Mouse (Mus musculus): Measurements from ENCODE around the gene Ppa1. TPM values are rescaled to one million over a fixed set of nuclear protein-coding genes. Genes with fewer than 3 reads are reported as not detected.
A peak's percentile ranks its signal among the peaks of the same experiment; 100 is the strongest.
"Not testable (repeated sequence)": the region's sequence is repeated elsewhere in the genome, so short reads cannot be mapped to it uniquely, and the experiment has no call there.

Ppa1 gene
- total RNA-seq (2021): 100 to 1,000 TPM; 126 to 138 TPM

DNA sequence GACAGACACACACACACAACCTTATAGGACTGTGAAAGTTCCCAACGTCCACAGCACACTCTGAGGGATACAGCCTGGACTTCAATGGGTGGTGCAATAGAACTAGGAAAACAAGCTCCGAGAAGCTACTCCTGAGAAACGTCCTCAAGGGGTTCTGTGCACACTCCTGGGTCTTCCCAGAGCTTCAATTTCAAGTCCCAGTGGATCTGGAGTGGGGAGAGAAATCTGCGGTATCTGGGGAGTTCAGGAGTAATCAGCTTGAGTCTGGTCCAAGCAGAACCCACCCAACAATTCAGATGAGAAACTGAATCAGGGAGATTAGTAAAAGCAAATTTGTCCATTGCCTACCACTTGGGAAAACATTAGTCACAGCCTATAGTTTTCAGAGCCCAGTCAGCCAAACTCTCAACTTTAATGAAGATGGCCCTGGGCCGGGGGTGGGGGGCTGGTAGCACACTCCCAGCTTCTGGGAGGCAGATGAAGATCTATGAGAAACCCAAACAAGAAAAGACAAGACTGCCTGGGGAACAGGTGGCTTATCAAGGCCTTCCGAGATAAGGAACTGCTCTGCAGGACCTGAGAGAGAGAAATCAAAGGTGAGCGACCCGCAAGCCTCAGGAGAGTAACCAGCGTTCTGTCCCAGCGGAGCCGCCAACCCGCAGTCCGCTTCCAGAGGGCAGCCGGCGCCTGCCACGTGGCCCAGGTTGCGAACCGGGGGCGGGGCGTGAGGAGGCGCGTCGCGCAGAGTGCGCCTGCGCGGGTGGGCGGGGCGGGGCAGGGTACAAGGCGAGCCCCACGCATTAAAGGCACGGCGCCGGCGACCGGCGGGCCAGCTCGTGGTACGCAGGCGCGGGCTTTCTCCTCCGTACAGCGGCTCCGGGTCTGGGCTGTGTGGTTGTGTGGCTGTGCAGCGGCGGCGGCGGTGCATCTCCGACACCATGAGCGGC, at the start of gene Ppa1:
Ppa1 (plus strand) TSS at position 763 of the 947 bp plus-strand sequence.
- intact Hi-C loops (cut with DNase I): no loop called here
- peak; percentile 92 for DNase-seq

DNA sequence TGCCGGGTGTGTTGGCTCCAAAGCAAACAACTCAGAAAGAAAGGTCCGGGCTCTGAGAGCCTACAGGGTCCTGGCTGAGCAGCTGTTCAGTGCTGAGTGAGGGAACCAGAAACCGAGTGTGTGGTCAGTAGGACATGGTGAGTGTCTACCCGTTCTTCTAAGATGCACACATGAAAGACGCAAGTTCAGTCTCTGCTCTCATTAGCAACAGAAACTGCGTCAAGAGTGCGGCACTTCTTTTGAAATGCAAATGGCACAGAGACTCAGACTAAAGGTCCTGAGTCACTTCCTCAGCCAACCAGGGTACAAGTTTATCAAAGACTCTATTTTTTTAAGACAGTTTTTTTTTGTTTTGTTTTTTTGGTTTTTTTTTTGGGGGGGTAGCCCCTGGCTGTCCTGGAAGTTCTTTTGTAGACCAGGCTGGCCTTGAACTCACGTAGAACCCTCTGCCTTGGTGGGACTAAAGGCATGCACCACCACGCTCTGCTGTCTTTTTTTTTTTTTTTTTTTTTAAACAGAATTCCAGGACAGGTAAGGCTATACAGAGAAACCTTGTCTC, 48.7 kb upstream of the Ppa1 start:
- DNase-seq: no peak
- intact Hi-C loops (cut with DNase I): loop anchor here (5.0 kb wide), 1 partner anchor 107 kb away; no protein-coding TSS in a partner anchor

GRCm38 (mm10) chr10:61602283-61603033, 45.9 kb upstream of the Ppa1 start:
- peak; percentile 81 for DNase-seq
- intact Hi-C loops (cut with DNase I): loop anchor here (5.0 kb wide), 1 partner anchor 110 kb away; no protein-coding TSS in a partner anchor

DNA sequence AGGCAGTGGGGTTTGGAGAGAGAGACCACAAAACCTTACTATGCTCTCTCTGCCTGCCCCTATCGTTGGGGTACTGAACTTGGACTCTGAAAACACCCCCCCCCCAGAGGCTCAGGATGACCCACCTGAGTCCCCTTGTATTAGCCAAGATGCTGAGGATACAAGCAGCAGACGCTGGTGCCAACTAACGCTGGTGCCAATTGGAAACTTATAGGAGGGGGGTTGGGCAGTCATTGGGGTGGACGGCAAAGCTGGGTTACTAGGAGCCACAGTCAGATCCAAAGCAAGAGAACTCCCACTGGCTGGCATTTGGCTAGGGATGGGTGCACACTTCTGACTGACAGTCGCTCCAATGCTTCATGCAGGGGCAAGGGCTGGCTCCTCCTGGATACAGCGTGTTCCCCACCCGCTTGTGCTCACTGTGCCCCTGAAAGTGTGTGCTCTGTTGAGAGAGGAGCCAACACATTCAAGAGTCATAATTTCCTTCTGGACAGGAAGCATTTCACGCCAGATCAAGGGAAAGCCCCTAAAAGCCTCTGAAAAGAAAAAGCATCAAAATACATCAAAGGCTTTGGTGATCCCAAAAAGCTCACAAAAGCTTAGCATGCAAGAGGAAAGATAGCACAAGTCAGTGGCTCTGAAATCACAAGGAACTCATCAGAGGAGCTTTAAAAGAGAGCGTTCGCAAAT, 43.8 kb upstream of the Ppa1 start:
- intact Hi-C loops (cut with DNase I): loop anchor here (5.0 kb wide), 2 partner anchors 53 to 112 kb away; no protein-coding TSS in a partner anchor
- peak; percentile 34 for DNase-seq

GRCm38 (mm10) chr10:61605381-61605780, 43.0 kb upstream of the Ppa1 start:
- not testable (repeated sequence) for DNase-seq
- intact Hi-C loops (cut with DNase I): loop anchor here (5.0 kb wide), 1 partner anchor 52 kb away; no protein-coding TSS in a partner anchor

GRCm38 (mm10) chr10:61605851-61606250, 42.5 kb upstream of the Ppa1 start:
- DNase-seq: peak; percentile 61
- intact Hi-C loops (cut with DNase I): loop anchor here (5.0 kb wide), 1 partner anchor 51 kb away; no protein-coding TSS in a partner anchor

DNA sequence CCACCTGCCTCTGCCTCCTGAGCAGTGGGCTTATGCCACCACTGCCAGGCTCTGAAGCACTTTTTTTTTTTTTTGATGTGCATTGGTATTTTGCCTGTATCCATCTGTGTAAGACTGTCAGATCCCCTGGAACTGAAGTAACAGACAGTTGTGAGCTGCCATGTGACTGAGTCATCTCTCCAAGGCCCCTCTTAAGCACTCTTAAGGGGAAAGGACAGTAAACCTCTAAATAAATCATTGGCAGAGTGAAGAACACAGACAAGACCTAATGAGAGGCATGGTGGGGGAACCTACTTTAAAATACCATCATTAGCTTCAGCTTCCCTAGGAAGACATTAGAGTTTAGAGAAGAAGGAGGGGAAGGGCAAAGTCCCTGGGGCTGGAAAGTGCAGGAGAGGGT, 40.1 kb upstream of the Ppa1 start:
- intact Hi-C loops (cut with DNase I): loop anchor here (5.0 kb wide), 1 partner anchor 49 kb away; no protein-coding TSS in a partner anchor
- no peak for DNase-seq

- DNase-seq: no peak
- intact Hi-C loops (cut with DNase I): no loop called here
These were observed 37.6 kb upstream of the Ppa1 start for GRCm38 (mm10) chr10:61610650-61611235.

DNA sequence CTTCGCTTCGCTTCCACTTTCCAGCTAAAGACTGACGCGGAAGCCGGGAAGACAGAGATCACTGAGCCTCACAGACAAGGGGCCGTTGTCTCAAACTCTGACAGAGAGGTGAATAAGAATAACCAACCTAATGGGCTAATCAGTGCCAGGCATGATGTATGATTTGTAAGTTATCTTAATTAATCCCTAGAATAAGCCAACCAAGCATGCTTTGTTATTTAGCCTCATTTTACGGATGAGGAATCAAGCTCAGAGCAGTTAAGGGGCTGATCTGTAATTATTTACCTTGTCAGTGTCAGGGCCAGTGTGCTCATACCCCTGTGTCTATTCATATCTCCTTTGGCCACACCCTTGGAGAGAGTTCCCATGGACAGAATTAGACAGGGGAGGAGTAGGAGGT, 34.0 kb upstream of the Ppa1 start:
- no peak for DNase-seq
- intact Hi-C loops (cut with DNase I): no loop called here

- intact Hi-C loops (cut with DNase I): no loop called here
- no peak for DNase-seq
These were observed 29.8 kb upstream of the Ppa1 start for GRCm38 (mm10) chr10:61618528-61618927.

GRCm38 (mm10) chr10:61621681-61622080, 26.7 kb upstream of the Ppa1 start:
- no peak for DNase-seq
- intact Hi-C loops (cut with DNase I): no loop called here

GRCm38 (mm10) chr10:61623874-61624273, 24.5 kb upstream of the Ppa1 start:
- intact Hi-C loops (cut with DNase I); DNase-seq: not testable (repeated sequence)

DNA sequence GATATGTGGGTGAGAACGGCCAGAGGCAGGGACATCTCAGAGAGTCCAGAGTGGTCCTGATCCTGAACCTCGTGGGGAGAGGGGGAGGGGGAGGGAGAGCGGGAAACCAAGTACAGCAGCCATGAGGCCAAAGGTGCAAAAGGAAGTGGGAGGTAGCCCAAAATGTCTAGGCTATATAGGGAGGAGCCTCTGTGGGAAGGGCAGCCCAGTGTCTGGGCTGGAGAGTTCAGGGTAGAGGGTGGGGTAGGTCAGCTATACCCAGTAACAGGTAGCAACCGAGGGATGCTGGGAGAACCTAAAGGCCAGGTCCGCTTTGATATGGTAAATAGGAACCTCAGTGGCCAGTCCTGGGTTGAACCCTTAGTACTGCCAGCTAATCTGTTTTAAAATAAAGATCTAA, 23.6 kb upstream of the Ppa1 start:
- intact Hi-C loops (cut with DNase I): no loop called here
- no peak for DNase-seq

DNA sequence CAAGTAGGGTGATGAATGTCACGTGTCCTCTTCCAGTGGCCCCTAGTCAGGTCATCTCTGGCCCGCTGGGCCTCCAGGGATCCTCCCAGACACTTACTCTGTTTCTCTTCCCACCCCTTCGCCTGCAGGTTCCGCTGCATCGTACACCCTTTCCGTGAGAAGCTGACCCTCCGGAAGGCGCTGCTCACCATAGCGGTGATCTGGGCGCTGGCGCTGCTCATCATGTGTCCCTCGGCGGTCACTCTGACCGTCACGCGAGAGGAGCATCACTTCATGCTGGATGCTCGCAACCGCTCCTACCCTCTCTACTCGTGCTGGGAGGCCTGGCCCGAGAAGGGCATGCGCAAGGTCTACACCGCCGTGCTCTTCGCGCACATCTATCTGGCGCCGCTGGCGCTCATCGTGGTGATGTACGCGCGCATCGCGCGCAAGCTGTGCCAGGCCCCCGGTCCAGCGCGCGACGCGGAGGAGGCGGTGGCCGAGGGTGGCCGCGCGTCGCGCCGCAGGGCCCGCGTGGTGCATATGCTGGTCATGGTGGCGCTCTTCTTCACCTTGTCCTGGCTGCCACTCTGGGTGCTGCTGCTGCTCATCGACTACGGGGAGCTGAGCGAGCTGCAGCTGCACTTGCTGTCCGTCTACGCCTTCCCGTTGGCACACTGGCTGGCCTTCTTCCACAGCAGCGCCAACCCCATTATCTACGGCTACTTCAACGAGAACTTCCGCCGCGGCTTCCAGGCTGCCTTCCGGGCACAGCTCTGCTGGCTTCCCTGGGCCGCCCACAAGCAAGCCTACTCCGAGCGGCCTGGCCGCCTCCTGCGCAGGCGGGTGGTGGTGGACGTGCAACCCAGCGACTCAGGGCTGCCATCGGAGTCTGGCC, 22.7 kb upstream of the Ppa1 start:
- intact Hi-C loops (cut with DNase I): no loop called here
- DNase-seq: peak; percentile 25

- intact Hi-C loops (cut with DNase I): no loop called here
- no peak for DNase-seq
These were observed 21.8 kb upstream of the Ppa1 start for GRCm38 (mm10) chr10:61626551-61626950.

- intact Hi-C loops (cut with DNase I): no loop called here
- peak; percentile 25 for DNase-seq
These were observed 21.0 kb upstream of the Ppa1 start for GRCm38 (mm10) chr10:61627195-61627937.

GRCm38 (mm10) chr10:61627938-61628250, 20.5 kb upstream of the Ppa1 start:
- intact Hi-C loops (cut with DNase I): no loop called here
- no peak for DNase-seq

GRCm38 (mm10) chr10:61632445-61632844, 15.9 kb upstream of the Ppa1 start:
- intact Hi-C loops (cut with DNase I): no loop called here
- DNase-seq: no peak

Data from left cerebral cortex, postnatal 4 days (tissue).